Mouse (Mus musculus): ENCODE measurements around the gene Ahnak.

The Ahnak gene

DNA sequence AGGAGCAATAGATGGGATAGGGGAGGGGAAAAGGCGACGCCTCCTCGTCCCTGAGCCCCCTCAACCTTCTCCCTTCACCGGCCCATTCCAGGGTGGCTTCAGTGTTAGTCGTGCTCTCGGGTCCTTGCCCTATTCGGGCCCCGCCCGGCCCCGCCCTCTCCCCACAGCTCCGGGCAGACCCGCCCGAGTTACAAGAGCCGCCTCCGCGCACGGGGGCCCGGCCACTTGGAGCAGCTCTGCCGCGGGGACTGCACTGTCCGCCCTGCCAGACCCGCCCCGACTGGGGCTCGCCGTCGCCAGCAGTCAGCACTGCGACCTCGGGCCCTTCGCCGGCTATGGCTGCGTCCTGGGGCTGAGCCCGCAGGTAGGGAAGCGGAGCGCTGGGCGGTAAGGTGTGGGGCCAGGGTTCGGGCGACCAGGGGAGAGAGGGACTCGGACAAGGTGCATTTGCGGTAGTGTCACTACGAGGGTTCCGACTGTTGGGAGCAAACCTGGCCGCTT is at the start of gene Ahnak:
Gene Ahnak, plus strand, starts transcription at position 219 of the 501 bp plus-strand sequence.
- DNase-seq (ENCODE audit: low spot score in 2 of 2): no peak

DNA sequence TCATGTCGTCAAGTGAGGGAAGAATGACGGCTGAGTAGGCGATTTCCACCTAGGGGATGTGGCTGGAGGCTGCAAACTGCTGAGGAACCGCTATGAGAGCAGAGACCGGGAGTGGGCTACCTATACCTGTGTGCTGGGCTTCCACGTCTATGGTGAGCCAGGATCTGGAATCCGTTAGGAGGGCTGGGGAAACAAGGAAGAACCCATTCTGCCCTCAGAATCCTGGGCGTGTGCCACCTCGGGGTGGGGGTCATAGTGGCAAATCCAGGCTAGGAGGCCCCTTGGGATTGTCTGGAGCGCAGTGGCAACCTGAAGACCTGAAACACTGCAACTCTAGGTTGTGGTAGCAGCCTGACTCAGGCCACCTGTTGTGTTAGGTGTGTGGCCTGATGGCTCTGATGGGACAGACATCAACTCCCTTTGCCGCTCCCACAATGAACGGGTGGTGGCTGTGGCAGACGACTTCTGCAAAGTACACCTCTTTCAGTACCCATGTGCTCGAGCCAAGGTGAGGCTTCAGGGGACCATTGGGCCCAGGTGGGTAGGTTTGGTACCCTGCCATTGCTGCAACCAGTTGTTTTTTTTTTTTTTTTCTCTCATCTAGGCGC is 48.5 kb upstream of the Ahnak start:
- DNase-seq (ENCODE audit: low spot score in 2 of 2): no peak

DNA sequence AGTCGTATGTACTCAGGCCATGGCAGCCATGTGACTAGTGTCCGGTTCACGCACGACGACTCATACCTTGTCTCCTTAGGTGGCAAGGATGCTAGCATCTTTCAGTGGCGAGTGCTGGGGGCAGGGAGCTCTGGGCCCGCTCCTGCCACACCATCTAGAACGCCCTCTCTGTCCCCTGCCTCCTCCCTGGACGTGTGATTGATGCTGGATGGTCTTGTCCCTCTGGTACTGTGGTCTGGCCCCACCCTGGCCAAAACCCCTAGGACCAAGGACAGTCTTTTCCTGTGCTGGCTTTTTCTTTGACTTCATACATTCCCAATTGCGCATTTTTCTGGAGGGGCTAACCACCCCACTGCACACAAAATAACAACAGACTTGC is 48.0 kb upstream of the Ahnak start:
- no peak for DNase-seq (ENCODE audit: low spot score in 2 of 2)

DNA sequence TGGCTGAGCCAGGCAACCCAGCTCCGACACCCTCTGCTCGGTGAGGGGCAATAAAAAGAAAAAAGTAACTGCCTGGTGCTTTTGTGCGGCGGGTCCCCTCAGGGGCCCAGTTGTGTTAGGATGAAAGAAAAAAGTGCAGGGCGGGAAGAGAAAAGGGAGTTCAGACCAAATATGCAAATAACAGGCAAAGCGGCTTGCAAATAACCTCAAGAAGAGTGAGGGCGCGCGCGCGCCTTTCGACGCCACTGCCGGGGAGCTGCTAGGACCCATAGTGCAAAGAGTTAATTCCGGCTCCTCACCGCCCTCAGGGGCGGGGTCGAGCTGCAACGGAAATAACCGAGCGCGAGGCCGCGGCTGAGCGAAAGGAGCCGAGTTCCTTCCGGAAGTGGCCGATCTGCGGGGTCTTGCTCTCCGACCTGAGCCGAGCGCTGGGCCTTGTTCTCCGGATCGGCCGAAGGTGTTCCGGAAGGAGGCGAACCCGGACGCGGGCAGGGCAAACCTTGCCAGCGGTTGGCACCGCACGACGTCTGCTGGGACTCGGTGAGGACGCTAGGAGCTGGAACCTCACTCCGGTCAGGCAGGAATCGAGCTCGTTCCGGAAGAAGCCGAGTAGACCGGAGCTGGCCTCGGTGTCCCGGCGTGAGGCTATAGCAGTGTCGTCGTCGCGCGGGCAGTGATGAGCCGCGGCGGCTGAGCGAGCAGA is 47.4 kb upstream of the Ahnak start, which contains the start of gene Mta2:
Gene Mta2, plus strand, starts transcription at position 361 of the 703 bp plus-strand sequence.
- peak; percentile 93 for DNase-seq (ENCODE audit: low spot score in 2 of 2)

DNA sequence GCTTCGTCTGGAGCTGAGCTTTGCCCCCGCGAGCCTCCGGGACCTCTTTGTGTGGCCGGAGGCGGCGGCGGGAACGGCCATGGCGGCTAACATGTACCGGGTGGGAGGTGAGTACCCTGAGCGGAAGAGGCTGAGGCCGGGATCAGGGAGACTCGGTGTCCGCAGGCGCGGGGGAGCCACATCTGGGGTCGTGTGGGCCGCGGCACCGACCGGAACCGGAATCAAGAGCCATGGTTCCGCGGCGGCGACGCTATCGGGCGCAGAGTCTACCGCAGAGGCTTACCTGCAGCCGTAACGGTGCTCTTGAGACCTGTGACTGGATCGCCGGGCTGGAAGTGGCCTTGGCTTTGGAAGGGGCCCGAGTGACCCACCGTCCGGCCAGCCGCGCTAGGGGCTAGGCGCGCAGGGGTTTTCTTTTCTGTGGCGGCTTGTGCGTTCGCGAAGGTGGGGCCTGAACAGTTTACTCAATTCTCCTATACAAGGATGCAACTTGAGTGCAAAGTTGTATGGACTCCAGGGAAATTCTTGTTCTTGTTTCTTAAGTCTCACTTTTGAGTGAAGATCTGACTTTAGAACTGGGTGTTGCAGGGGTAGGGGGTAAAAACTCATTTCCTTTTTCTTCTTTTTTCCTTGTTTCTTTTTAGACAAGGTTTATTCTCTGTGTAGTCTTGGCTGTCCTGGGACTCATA is 46.7 kb upstream of the Ahnak start:
- peak in 1 of 2 experiments; percentile 50 for DNase-seq (ENCODE audit: low spot score in 2 of 2)

DNA sequence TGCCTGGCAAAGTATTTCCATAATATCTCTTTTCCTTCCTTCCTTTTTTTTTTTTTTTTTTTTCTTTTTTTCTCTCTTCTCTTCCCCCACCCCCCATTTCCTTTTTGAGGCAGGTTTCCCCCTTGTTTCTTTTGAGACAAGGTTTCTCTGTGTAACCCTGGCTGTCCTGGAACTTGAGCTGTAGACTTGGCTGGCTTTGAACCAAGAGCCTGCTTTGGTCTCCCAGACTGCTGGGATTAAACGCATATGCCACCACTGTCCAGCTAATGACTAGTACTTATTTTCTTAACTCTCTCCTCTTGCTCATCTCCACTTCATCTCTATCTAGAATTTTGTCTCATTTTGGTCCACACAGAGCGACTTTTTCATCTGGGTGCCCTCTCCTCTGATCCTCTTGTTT is 46.0 kb upstream of the Ahnak start:
- DNase-seq (ENCODE audit: low spot score in 2 of 2): no peak

DNA sequence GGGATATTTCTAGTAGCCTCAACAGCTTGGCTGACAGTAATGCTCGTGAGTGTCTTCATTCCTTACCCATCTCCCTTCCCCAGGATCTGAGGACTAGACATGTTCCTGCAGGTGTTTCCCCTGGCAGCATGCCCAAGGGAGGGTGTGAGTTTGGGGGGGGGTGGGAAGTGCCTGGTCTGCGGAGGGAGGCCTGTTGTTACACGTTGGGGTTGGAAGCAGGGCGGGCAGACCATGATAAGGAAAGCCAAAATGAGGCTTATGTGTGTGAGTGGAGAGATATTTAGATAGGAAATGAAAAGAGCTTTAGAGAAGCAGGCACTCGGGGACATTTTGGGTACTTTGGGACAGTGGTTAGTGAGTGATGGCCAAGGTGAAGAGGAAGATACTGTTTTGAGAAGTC is 45.0 kb upstream of the Ahnak start:
- DNase-seq (ENCODE audit: low spot score in 2 of 2): no peak

DNA sequence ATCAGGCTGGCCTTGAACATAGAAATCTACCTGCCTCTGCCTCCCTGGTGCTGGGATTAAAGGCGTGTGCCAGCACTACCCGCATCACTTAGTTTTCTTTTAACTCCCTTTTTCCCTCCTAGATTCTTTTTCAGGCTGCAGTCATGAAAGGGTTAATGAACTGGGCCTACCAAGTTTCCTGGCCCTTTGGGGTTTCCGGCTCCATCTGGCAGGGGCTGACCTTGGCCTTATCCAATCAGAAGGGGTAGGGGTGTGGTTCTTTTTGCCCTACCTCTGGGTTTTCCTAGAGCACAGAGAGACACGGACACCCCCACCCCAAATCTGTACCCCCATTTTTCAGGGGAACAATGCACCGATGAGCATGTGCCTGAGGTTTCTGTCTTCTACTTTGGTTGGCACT is 44.3 kb upstream of the Ahnak start:
- DNase-seq (ENCODE audit: low spot score in 2 of 2): no peak

DNA sequence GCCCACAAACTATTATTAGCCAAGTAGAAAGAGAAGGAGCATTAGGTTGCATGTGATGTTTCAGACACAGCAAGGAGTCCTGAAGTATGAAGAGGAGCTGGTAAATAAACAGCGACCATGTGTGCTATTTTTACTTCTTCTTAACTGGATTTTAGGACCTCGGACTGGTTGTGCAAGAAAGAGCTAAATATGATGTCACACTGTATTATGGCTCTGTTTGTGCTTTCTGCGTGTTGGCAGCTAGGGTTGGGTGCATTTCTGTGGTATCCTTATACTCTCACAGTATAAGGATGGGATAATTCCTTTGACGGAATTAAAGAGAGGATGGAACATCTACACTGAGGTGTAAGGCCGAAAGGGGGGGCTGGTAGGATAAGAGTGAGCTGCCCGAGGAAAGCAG is 43.8 kb upstream of the Ahnak start:
- no peak for DNase-seq (ENCODE audit: low spot score in 2 of 2)

DNA sequence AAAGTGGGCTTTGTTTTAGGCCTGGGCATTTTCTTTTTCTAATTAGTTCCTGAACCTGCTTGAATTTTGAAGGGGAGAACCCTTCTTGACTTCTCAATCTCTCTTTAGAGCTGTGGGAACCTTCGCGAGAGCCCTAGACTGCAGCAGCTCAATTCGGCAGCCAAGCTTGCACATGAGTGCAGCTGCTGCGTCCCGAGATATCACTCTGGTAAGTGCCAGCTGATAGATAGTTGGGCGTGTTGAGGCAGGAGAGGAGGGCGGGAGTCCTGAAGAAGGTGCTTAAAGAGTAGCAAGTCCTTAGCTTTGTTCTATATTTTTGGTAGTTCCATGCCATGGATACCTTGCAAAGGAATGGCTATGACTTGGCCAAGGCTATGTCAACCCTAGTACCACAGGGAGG is 42.2 kb upstream of the Ahnak start:
- no peak for DNase-seq (ENCODE audit: low spot score in 2 of 2)

DNA sequence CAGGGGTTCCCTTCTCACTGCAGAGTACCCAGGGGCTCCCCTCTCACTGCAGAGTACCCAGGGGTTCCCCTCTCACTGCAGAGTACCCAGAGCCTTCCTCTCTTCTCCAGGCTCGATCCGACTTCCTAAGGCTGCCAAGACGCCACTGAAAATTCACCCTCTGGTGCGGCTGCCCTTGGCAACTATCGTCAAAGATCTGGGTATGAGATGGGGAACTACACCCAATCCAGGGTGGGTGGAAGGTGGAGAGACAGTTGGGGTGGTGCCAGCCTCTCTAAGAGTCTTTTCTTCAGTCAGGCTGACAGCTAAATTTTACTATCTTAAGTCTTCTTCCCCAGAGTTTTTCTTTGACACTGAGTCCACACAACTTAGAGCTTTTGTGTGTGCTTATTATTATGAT is 38.9 kb upstream of the Ahnak start:
- DNase-seq (ENCODE audit: low spot score in 2 of 2): no peak

DNA sequence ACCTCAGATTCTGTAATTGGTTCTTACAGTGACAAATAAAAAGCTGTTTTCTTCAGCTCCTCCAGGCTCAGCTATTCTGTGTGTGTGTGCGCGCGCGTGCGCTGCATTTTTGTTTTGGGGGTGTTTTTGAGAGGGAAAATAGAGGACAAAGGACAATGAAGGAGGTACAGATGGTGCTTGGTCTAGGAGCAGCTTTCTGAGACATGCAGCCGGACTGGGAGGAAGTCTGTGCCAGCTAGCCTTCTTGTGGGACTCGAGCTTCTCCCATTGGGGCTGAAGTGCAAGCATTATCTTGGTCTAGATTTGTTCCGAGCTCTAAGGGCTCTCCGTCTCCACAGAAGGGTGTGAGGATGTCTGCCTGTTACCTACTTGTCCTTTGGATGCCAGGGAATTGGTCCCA is 36.8 kb upstream of the Ahnak start:
- no peak for DNase-seq (ENCODE audit: low spot score in 2 of 2)

DNA sequence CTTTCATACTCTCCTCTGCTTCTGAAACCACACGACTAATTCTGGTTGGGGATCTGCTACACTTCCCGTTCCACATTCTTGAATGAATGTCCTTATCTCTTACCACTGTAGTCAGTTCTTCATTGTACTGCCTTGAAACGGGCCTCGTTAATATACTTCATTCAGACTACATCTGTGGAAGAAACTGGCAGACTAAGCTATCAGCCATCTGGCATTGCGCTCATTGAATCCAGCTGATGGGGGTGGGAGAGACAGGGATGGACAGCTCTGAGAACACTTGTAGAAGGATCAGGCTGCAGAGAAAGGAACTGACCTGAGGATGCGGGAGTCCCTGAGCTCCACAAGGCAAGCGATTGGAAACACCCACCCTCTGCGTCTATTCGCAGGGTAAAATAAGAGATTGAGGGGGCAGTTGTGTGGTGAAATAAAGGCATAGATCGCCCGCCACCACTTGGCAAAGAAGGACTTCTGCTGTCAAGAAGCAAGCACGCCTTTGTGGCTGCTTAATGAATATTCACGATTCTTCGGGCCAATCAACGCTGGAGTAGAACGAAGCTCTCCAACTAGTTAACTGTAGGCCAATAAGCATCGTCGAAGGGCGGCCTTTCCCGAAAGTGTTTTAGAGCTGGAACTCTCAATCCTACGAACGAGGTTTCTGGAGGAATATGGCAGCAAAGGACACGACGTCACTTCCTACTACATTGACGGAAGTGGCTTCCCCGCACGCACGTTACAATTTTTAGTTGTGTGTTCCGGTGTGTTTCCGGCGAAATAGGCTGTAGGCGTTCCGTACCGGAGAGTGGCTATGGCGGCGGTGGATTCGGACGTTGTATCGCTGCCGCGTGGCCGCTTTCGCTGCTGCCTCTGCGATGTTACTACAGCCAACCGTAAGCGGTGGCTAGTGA is 35.7 kb upstream of the Ahnak start, which contains the start of gene Tut1:
Gene Tut1, plus strand, starts transcription at position 713 of the 905 bp plus-strand sequence.
- DNase-seq (ENCODE audit: low spot score in 2 of 2): peak; percentile 88 to 94

DNA sequence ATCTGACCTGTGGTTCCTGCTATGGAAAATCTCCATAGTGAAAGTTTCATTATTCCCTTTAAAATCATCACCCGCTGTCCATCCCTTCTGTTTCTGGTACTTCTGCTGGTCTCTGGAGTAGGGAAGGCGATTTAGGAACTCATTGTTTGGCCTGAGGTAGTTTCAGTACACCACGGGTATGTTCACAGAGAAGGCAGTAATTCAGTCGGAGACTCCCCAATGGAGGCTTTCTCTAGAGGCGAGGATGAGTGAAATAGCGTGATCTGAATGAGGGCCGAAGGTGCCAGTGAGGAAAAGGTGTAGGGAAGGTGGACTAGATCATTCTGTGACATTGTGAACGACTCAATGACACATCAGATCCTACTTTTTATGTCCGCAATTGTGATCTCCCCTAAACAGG is 34.9 kb upstream of the Ahnak start:
- no peak for DNase-seq (ENCODE audit: low spot score in 2 of 2)

DNA sequence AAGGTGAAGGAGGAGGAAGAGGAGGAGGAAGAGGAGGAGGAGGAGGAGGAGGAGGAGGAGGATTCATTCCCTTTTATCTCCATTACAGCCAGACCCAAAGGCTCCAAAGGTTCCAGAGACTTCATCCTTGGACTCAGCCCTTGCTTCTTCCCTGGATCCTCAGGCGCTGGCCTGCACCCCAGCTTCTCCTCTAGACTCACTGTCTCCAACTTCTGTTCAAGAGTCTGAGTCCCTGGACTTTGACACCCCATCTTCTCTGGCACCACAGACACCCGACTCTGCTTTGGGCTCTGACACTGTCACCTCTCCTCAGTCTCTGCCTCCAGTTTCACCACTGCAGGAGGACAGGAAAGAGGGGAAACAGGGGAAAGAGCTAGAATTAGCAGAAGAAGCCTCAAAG is 26.8 kb upstream of the Ahnak start:
- DNase-seq (ENCODE audit: low spot score in 2 of 2): no peak

DNA sequence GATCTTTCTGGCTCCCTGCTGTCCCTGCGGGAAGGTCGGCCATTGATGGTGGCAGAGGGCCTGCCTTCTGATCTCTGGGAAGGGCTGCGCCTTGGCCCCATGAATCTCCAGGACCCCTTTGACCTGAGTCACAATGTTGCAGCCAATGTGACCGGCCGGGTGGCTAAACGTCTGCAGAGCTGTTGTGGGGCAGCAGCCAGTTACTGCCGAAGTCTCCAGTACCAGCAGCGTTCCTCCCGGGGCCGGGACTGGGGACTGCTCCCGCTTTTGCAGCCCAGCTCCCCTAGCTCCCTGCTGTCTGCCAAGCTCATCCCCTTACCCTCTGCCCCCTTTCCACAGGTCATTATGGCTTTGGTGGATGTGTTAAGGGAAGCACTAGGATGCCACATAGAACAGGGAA is 24.0 kb upstream of the Ahnak start:
- DNase-seq (ENCODE audit: low spot score in 2 of 2): no peak

DNA sequence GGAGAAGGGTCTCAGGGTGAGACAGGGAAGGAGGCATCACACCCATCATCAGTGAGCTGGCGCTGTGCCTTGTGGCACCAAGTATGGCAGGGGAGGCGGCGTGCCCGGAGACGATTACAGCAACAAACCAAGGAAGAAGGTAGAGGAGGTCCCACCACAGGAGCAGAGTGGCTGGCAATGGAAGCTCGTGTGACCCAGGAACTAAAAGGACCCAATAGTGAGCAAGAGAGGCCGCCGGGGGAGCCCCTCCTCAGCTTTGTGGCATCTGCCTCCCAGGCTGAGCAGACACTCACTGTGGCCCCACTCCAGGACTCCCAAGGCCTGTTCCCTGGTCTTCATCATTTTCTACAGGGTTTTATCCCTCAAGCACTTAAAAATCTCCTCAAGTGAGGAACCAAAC is 23.3 kb upstream of the Ahnak start:
- no peak for DNase-seq (ENCODE audit: low spot score in 2 of 2)

DNA sequence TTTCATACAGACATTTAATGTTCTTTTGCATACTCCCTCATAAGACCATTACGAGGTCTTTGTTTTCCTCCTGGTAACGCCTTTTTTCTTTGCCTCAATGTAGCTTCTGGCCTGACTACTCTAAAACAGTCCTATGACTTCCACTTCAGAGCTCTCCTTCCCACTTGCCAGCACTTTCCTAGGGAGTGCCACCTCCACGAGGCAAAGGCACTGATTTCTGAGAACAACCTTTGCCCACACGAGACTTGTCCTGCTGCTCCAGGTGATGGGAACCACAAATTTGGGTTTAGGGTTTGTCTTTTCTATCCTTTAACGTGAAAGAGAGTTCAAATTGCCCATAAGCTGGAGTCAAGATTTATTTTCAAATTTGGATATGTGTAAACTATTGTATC is 22.9 kb upstream of the Ahnak start:
- DNase-seq (ENCODE audit: low spot score in 2 of 2): no peak

DNA sequence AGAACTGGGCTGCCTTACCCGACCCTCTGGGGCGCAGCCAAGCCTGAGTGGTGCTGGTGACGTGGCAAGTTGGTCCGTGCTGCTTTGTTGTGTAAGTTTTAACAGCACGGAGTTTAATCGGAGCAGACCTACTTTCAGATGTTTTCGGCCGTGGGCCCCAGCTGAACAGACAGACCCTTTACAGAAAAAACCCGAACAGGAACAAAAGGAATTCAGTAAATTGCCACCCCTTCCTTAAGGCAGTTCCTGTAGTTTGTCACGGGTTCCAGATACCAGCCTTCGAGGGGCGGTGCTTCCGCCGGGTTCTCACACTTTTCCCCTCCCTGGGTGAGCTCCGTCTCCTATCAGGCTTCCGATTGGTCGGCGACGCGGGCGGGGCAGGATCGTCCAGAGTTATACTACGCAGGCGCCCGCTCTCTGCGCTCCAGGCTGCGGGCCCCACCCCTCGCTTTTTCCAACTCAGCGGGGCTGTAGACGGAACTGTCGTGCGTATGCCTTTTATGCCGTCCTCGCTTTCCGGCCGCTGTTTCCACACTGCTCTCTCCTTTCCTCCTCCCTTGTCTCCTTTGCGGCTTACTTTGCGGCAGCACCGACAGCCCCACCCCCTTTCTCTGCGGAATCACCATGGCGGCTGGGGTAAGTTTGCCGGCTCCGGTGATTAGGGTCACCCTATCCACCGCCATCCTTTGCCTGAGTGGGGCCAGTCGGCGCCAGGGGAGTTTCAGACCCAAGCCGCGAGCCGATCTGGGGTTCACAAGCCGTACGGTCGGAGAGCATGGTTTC is 22.3 kb upstream of the Ahnak start, which contains the start of gene Eef1g:
Gene Eef1g, plus strand, starts transcription at position 452 of the 783 bp plus-strand sequence.
- peak; percentile 99 for DNase-seq (ENCODE audit: low spot score in 2 of 2)

DNA sequence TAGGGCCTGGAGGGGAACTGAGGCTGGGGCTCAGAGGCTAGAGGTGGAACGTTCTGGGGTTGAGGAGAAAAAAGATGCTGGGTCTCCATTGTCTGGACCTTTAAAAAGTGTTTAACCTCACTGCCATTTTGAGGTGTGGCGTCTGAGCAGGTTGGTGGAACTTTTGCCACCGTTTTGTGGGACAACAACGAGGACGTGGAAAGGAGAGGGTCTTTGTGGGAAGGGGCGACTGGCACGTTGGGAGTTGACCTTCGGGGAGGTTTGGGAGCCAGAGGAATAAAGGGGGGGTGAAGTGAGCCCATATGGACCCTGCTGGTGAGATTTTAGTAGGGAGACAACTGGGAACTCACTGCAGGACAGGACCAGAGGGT is 21.7 kb upstream of the Ahnak start:
- DNase-seq (ENCODE audit: low spot score in 2 of 2): no peak

DNA sequence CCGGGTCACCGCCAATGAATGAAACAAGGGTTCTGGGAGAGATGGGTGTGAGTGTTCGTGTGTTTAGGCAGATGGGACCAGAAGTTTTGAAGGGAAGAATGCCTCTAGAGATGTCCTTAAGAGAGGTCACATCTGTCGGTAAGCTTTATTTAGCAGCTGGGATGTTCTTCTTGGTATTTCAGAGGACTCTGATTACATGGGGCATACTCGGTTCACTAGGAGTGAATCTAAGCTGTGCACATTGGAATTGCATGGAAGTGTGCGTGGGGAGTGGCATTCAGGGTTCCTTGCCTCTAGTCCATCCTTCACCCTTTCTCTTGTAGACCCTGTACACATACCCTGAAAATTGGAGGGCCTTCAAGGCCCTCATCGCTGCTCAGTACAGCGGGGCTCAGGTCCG is 21.2 kb upstream of the Ahnak start:
- no peak for DNase-seq (ENCODE audit: low spot score in 2 of 2)
